Mouse (Mus musculus) left cerebral cortex, adult 8-10 months (tissue): Measurements from ENCODE around the gene Vmn1r41. TPM values are rescaled to one million over a fixed set of nuclear protein-coding genes. Genes with fewer than 3 reads are reported as not detected.

Experiments used
- DNase-seq, 2 experiments: peaks; one replicate each; pipeline ENCODE4 v3.0.0; 2022; ENCODE audit warnings: low spot score in 2 of 2
- total RNA-seq, 4 experiments: library from RNA; stranded (reverse); gene quantifications; 2 replicates each; pipeline ENCODE4 v1.2.4; 2022

The Vmn1r41 gene
- not detected for total RNA-seq

GRCm38 (mm10) chr6:89740466-89740865 lies at the start of gene Vmn1r41:
Gene Vmn1r41 (plus strand): TSS chr6:89740766.
- no peak for DNase-seq

- no peak for DNase-seq
These were observed 33.9 kb upstream of the Vmn1r41 start for GRCm38 (mm10) chr6:89706624-89707023.

DNA sequence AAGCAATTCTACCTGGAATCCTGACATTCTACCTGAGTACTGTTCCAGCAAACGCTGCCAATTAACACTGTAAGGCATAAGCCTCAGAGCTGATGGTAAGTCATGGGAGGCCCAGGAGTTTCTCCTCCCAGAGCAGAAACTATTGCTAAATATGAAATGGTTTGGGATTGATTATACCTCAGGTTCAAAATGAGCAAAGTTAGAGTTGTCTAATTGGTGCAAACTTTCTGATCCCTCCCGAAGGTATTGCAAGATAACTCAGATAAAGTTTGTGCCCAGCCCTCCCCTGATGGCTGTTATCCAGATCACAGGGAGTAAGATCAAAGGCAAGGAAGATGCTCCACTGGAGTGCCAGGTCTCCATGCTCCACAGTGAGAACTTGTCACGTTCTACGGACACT lies 33.3 kb upstream of the Vmn1r41 start, which contains the start of gene Vmn1r40:
Vmn1r40 (plus strand) TSS at position 301 of the 400 bp plus-strand sequence.
- DNase-seq: no peak

GRCm38 (mm10) chr6:89718051-89718450 lies 22.5 kb upstream of the Vmn1r41 start:
- DNase-seq: no peak

- DNase-seq: no peak
These were observed 2.2 kb downstream of the Vmn1r41 start for GRCm38 (mm10) chr6:89742811-89743210.

DNA sequence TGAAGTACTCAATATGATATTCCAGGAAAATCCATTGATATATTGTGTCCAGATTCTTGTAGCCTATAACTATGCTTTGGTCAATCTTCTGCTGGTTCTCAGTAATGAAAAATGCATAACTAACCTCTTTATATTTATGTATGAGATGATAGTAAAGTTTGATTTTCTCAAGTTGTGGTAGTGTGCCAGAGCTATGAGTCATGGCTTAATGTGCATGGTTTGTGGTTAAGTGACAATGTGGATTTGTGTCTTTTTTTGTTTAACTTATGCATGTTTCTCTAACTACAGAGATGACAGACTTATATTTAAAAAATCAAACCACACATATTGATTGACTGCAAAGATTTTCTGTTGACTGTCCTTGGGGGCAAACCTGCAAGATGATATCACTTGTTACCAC lies 49.7 kb downstream of the Vmn1r41 start:
- DNase-seq: no peak

Other genes with a start within 250 kb of the Vmn1r41 start
- 10 to 100 TPM; 75.6 to 85.2 (median 78.1) TPM for gene Chchd6, start 145.1 kb upstream of the Vmn1r41 start, total RNA-seq
- gene Txnrd3, start 96.8 kb upstream of the Vmn1r41 start, total RNA-seq: 1 to 10 TPM; 4.7 to 5.9 (median 5.6) TPM
- not detected for gene Vmn1r40, start 33.2 kb upstream of the Vmn1r41 start, total RNA-seq
- not detected for gene Vmn1r42, start 135.6 kb downstream of the Vmn1r41 start, total RNA-seq
- gene Vmn1r43, start 135.6 kb downstream of the Vmn1r41 start, total RNA-seq: not detected
- gene Vmn1r44, start 142.9 kb downstream of the Vmn1r41 start, total RNA-seq: not detected
- gene Vmn1r45, start 199.8 kb downstream of the Vmn1r41 start, total RNA-seq: not detected
- gene Vmn1r46, start 228.5 kb downstream of the Vmn1r41 start, total RNA-seq: not detected